Mouse (Mus musculus) embryonic fibroblast, embryonic 13.5 days (primary cell): Measurements from ENCODE around the gene Ccl7. TPM values are rescaled to one million over a fixed set of nuclear protein-coding genes. Genes with fewer than 3 reads are reported as not detected.

Experiments used
- H3K27ac ChIP-seq: 2 replicates; pipeline ENCODE4 v1.5.1; 2012; ENCODE audit warnings: low read length, control low read depth, inconsistent platforms; ENCODE audit not compliant: insufficient read depth
- H3K4me1 ChIP-seq: 2 replicates; pipeline ENCODE4 v1.6.1; 2011; ENCODE audit warnings: low read length; ENCODE audit not compliant: control insufficient read depth, insufficient read depth
- H3K4me3 ChIP-seq: 2 replicates; pipeline ENCODE4 v1.5.1; 2011; ENCODE audit warnings: mild to moderate bottlenecking, control low read depth, low read length; ENCODE audit not compliant: insufficient read depth
- CTCF ChIP-seq: IDR thresholded peaks from 2 replicates; pipeline ENCODE4 v1.5.1; 2011; ENCODE audit warnings: mild to moderate bottlenecking, control low read depth, low read length, moderate library complexity, borderline replicate concordance; ENCODE audit not compliant: insufficient read depth
- POLR2A ChIP-seq: IDR thresholded peaks from 2 replicates; pipeline ENCODE4 v1.6.1; 2011; ENCODE audit warnings: low read depth, mild to moderate bottlenecking, control low read depth, low read length, moderate library complexity
- polyA plus RNA-seq: library from polyadenylated mRNA; stranded (reverse); fragments of >200 nt; gene quantifications from 2 replicates; pipeline ENCODE4 v1.2.4, GENCODE M21; 2011; ENCODE audit warnings: low read depth; ENCODE audit not compliant: missing spikeins, insufficient read length

Ccl7 gene
- polyA plus RNA-seq, 1 experiment = 195 TPM

DNA sequence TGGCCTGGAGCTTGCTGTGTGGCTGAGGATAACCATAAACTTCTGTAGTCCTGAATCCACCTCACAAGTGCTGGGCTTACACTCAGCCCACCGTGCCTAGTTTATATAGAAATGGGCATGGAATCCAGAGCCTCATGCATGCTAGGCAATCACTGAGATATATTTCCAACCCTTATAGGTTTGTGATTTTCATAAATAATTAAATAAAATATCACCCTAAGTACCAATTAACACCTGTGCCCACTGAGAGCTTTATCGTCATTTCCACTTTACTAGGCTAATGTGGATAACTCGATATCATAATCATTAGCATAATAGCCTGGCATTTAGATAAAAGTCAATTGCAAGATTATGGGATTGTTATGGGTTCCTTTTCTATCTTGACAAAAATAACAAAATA is 38.8 kb downstream of the Ccl7 start:
- Histone ChIP-seq H3K4me3 (no peak overlapping the region), H3K4me1 (peaks cover 3% of the 10 kb centered on the region), H3K27ac (no peak overlapping the region)
- TF ChIP-seq CTCF (no peak), POLR2A (no peak)

Other genes with a start within 250 kb of the Ccl7 start
- not detected in 2 replicates for gene 5530401A14Rik, start 185.0 kb upstream of the Ccl7 start, polyA plus RNA-seq
- gene Asic2, start 77.3 kb upstream of the Ccl7 start, polyA plus RNA-seq = not detected in 2 replicates
- gene Ccl2, start 10.1 kb upstream of the Ccl7 start, polyA plus RNA-seq = 110 and 116 TPM in 2 replicates
- not detected in 2 replicates for gene Gm17268, start 7.2 kb upstream of the Ccl7 start, polyA plus RNA-seq
- 2.6 and 2.9 TPM in 2 replicates for gene Ccl11, start 12.1 kb downstream of the Ccl7 start, polyA plus RNA-seq
- gene Ccl12, start 56.1 kb downstream of the Ccl7 start, polyA plus RNA-seq = 7.3 TPM in 1 of 2 replicates, not detected in the other
- 1.0 TPM in 1 of 2 replicates, not detected in the other for gene Ccl8, start 69.5 kb downstream of the Ccl7 start, polyA plus RNA-seq